Mouse (Mus musculus): ENCODE data around the gene Rab11fip3. TPM values are rescaled to one million over a fixed set of nuclear protein-coding genes. Genes with fewer than 3 reads are reported as not detected.

The Rab11fip3 gene
- polyA plus RNA-seq, 1 experiment from 2014 or later = 18.3 TPM

- no peak for ATAC-seq (ENCODE audit: insufficient number of reproducible peaks, low FRiP score, low TSS enrichment, low read depth)
- Histone ChIP-seq H3K36me3 (peaks cover 51% of the 10 kb centered on the region), H3K9ac (no peak overlapping the region), H3K27me3 (no peaks in the 10 kb centered on the region), H3K4me2 (replicated peaks) (no peak overlapping the region), H3K9me3 (replicated peaks) (no peaks in the 10 kb centered on the region), H3K27ac (replicated peaks) (no peak overlapping the region), H3K4me3 (replicated peaks) (no peak overlapping the region), H3K4me1 (no peaks in the 10 kb centered on the region)
- 79% methylated on average over 7 of the region's 7 CpGs for WGBS
Measured at GRCm38 (mm10) chr17:25964271-25964670, 105.1 kb downstream of the Rab11fip3 start.

GRCm38 (mm10) chr17:25962413-25962905 is 106.9 kb downstream of the Rab11fip3 start:
- 88% methylated on average over 7 of the region's 7 CpGs for WGBS
- no peaks in the 10 kb centered on the region for H3K27me3 ChIP-seq
- no peaks in the 10 kb centered on the region for H3K9me3 ChIP-seq (replicated peaks)
- H3K27ac ChIP-seq (replicated peaks) = no peak overlapping the region
- H3K4me2 ChIP-seq (replicated peaks) = no peak overlapping the region
- H3K36me3 ChIP-seq = peaks cover 67% of the 10 kb centered on the region
- no peaks in the 10 kb centered on the region for H3K4me1 ChIP-seq
- no peak for ATAC-seq (ENCODE audit: insufficient number of reproducible peaks, low FRiP score, low TSS enrichment, low read depth)
- H3K9ac ChIP-seq = no peak overlapping the region
- H3K4me3 ChIP-seq (replicated peaks) = no peak overlapping the region

DNA sequence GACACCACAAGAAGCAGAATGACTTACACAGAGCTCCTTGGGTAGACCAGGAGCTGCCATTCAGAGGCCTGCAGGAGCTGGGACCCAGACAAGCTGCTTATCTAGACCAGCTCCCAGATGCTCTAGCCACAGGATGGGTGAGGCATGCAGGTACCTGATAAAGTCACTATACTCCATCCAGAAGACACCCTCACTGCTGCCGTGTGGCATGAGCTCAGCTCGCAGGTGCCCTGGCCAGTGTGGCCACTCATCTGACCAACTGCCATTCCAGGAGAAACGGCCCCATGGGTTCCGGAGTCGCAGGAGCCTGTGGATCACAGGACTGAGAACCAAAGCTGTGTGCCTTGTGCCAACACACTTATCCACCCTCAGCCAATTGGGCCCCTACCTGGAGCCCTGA is 107.8 kb downstream of the Rab11fip3 start:
- Histone ChIP-seq H3K4me3 (replicated peaks) (no peak overlapping the region), H3K27ac (replicated peaks) (no peak overlapping the region), H3K27me3 (no peaks in the 10 kb centered on the region), H3K9ac (no peak overlapping the region), H3K4me1 (no peaks in the 10 kb centered on the region), H3K9me3 (replicated peaks) (no peaks in the 10 kb centered on the region), H3K4me2 (replicated peaks) (no peak overlapping the region), H3K36me3 (peaks cover 67% of the 10 kb centered on the region)
- ATAC-seq (ENCODE audit: insufficient number of reproducible peaks, low FRiP score, low TSS enrichment, low read depth) = no peak
- WGBS = 90% methylated on average over 5 of the region's 5 CpGs

DNA sequence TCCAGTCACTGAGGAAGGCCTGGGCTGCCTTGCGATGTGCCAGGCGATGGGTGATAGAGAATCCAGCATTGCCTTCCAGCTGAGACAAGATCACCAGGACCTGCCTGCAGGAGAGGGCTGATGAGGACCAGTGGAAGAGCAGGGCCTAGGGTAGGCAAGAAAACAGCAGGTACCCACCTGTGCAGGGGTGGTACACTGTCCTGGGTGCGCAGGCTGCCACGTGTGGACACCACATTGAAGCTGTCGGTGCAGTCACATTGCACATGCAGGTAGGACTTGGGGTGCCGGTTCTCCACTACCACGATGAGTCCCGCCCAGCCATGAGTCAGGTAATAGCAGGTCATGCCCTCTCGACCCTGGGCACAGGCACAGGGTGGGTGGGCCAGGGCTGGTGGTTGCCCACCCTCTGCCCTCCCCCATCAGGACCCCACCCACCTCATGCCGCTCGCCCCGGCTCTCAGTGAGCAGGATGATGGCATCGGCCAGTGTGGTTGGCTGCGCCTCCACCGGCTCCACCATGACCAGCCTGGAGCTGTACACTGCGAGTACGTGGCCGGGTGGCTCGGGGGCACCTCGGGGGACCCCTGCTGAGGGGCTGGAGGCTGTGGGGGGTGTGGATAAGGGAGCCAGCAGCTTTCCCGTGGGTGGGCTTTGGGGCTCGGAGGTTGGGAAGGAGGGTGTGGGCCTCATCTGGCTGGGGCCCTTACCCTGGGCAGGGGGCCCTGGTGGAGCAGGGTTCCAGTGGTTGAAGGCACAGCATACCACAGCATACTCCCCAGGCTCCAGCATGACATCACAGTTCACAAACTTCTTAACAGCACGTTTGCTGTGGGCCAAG is 109.5 kb downstream of the Rab11fip3 start:
- Histone ChIP-seq H3K4me1 (no peaks in the 10 kb centered on the region), H3K4me2 (replicated peaks) (no peak overlapping the region), H3K9ac (no peak overlapping the region), H3K36me3 (peaks cover 63% of the 10 kb centered on the region), H3K9me3 (replicated peaks) (no peaks in the 10 kb centered on the region), H3K27me3 (no peaks in the 10 kb centered on the region), H3K27ac (replicated peaks) (no peak overlapping the region), H3K4me3 (replicated peaks) (no peak overlapping the region)
- no peak for ATAC-seq (ENCODE audit: insufficient number of reproducible peaks, low FRiP score, low TSS enrichment, low read depth)
- 87% methylated on average over 22 of the region's 23 CpGs for WGBS

DNA sequence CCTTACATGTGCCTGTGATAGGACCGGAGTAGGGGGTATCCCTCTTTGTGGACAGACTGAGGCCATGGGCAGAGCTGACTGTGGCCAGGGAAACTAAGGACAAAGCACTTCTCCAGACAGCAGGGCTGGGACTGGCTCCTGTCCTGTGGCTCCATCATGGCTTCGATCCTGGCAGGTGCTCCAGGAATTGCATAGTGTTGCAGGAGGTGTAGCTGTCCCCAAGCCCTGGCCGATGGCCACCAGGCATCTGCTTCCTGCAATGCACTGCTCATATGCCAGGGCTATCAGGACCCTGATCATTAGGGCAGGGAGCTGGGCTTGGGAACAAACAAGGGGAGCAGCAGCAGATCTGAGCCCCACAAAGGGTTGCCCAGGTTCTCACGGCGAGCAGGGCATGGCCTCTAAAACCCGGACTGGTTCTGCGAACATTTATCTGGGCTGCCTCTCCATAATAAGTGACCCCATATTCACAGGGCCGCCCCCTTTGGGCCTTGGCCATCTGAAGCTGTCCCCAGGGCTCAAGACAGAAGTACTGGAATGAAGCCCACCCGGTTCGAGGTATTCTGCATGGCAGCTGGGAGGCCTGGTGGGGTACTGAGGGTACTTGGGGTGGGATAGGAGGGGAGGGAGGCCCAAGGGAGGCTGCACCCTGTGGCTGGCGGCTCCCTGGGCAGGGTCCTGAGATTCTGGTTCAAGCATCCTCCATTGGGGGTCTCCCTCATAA is 110.4 kb downstream of the Rab11fip3 start:
- WGBS = 91% methylated on average over 11 of the region's 11 CpGs
- ATAC-seq (ENCODE audit: insufficient number of reproducible peaks, low FRiP score, low TSS enrichment, low read depth) = no peak
- Histone ChIP-seq H3K4me2 (replicated peaks) (no peak overlapping the region), H3K4me3 (replicated peaks) (no peak overlapping the region), H3K9ac (no peak overlapping the region), H3K36me3 (peaks cover 54% of the 10 kb centered on the region), H3K27me3 (no peaks in the 10 kb centered on the region; the same call in 1 of the 2 replicates), H3K27ac (replicated peaks) (no peak overlapping the region), H3K9me3 (replicated peaks) (no peaks in the 10 kb centered on the region), H3K4me1 (no peaks in the 10 kb centered on the region)

GRCm38 (mm10) chr17:25957586-25958051 is 111.7 kb downstream of the Rab11fip3 start:
- no peaks in the 10 kb centered on the region for H3K4me1 ChIP-seq
- no peak overlapping the region for H3K4me3 ChIP-seq (replicated peaks)
- H3K36me3 ChIP-seq = peaks cover 44% of the 10 kb centered on the region
- no peaks in the 10 kb centered on the region for H3K9me3 ChIP-seq (replicated peaks)
- ATAC-seq (ENCODE audit: insufficient number of reproducible peaks, low FRiP score, low TSS enrichment, low read depth) = peak; percentile 9; the same call in 1 of the 2 replicates
- H3K27me3 ChIP-seq = peaks cover 11% of the 10 kb centered on the region
- H3K9ac ChIP-seq = no peak overlapping the region
- no peak overlapping the region for H3K4me2 ChIP-seq (replicated peaks)
- 70% methylated on average over 14 of the region's 14 CpGs for WGBS
- no peak overlapping the region for H3K27ac ChIP-seq (replicated peaks)

GRCm38 (mm10) chr17:25956631-25957030 is 112.7 kb downstream of the Rab11fip3 start:
- peaks cover 21% of the 10 kb centered on the region for H3K27me3 ChIP-seq
- no peak overlapping the region for H3K27ac ChIP-seq (replicated peaks)
- no peak overlapping the region for H3K9ac ChIP-seq
- peaks cover 39% of the 10 kb centered on the region for H3K36me3 ChIP-seq
- 66% methylated on average over 7 of the region's 7 CpGs for WGBS
- H3K4me1 ChIP-seq = peaks cover 8% of the 10 kb centered on the region
- no peak overlapping the region for H3K4me3 ChIP-seq (replicated peaks)
- no peaks in the 10 kb centered on the region for H3K9me3 ChIP-seq (replicated peaks)
- no peak overlapping the region for H3K4me2 ChIP-seq (replicated peaks)
- no peak for ATAC-seq (ENCODE audit: insufficient number of reproducible peaks, low FRiP score, low TSS enrichment, low read depth)

DNA sequence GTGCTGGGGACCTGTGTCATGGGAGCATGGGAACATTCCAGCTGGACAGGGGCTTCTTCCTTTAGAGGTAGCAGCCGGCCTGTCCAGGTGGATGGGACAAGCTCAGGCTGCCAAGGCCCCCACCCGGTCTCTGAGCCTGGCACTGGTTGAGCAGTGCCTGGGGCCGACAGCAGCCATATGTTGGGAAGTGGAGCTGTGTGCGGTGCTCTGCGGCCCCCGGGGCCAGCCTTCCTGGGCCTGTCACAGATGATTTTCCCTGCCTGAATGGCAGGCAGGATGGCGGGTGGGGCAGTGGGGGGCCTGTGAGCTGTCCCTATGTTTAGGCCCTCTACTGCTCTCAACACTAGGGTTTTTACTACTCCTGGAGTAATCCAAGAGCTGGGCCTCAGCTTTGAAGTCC is 113.2 kb downstream of the Rab11fip3 start:
- Histone ChIP-seq H3K9ac (no peak overlapping the region), H3K4me3 (replicated peaks) (no peak overlapping the region), H3K4me1 (peaks cover 12% of the 10 kb centered on the region), H3K36me3 (peaks cover 36% of the 10 kb centered on the region), H3K4me2 (replicated peaks) (no peak overlapping the region), H3K9me3 (replicated peaks) (no peaks in the 10 kb centered on the region), H3K27me3 (peaks cover 26% of the 10 kb centered on the region), H3K27ac (replicated peaks) (no peak overlapping the region)
- no peak for ATAC-seq (ENCODE audit: insufficient number of reproducible peaks, low FRiP score, low TSS enrichment, low read depth)
- 34% methylated on average over 7 of the region's 7 CpGs for WGBS

DNA sequence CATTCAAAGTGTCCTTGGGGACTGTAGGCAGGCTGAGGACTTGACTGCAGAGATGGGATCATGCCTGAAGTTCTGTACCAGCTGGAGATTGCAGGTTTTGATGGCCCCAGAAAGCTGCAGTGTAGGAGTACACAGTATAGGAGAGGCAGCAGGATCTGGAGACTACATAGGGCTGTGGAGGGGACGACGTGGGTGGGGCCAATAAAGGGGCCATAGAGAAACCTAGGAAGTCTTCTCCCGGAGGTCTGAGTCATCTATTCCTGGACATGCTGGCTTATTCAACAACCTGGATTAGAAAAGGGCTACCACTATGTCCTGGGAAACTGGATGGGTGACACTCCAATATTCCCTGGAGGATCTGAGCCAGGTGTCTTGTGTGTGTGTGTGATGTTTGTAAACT is 113.6 kb downstream of the Rab11fip3 start:
- Histone ChIP-seq H3K9ac (no peak overlapping the region), H3K36me3 (peaks cover 32% of the 10 kb centered on the region), H3K4me3 (replicated peaks) (no peak overlapping the region), H3K27me3 (peaks cover 30% of the 10 kb centered on the region), H3K4me1 (peaks cover 15% of the 10 kb centered on the region), H3K4me2 (replicated peaks) (no peak overlapping the region), H3K9me3 (replicated peaks) (no peaks in the 10 kb centered on the region), H3K27ac (replicated peaks) (no peak overlapping the region)
- WGBS = 55% methylated on average over 3 of the region's 3 CpGs
- ATAC-seq (ENCODE audit: insufficient number of reproducible peaks, low FRiP score, low TSS enrichment, low read depth) = no peak

GRCm38 (mm10) chr17:25954671-25955070 is 114.7 kb downstream of the Rab11fip3 start:
- ATAC-seq (ENCODE audit: insufficient number of reproducible peaks, low FRiP score, low TSS enrichment, low read depth) = no peak
- H3K36me3 ChIP-seq = peaks cover 22% of the 10 kb centered on the region
- no peak overlapping the region for H3K4me2 ChIP-seq (replicated peaks)
- H3K27ac ChIP-seq (replicated peaks) = no peak overlapping the region
- H3K4me1 ChIP-seq = peaks cover 15% of the 10 kb centered on the region
- H3K4me3 ChIP-seq (replicated peaks) = no peak overlapping the region
- H3K9ac ChIP-seq = no peak overlapping the region
- no peaks in the 10 kb centered on the region for H3K9me3 ChIP-seq (replicated peaks)
- H3K27me3 ChIP-seq = peaks cover 41% of the 10 kb centered on the region
- WGBS = 90% methylated on average over 1 of the region's 2 CpGs

- Histone ChIP-seq H3K36me3 (peaks cover 8% of the 10 kb centered on the region; the same call in 1 of the 2 replicates), H3K27me3 (peaks cover 43% of the 10 kb centered on the region), H3K4me1 (peaks cover 15% of the 10 kb centered on the region), H3K27ac (replicated peaks) (no peak overlapping the region), H3K9me3 (replicated peaks) (no peaks in the 10 kb centered on the region), H3K4me2 (replicated peaks) (no peak overlapping the region), H3K9ac (no peak overlapping the region), H3K4me3 (replicated peaks) (no peak overlapping the region)
- WGBS = 76% methylated on average over 5 of the region's 5 CpGs
- no peak for ATAC-seq (ENCODE audit: insufficient number of reproducible peaks, low FRiP score, low TSS enrichment, low read depth)
Measured at GRCm38 (mm10) chr17:25953161-25953560, 116.2 kb downstream of the Rab11fip3 start.
